Mouse (Mus musculus): ENCODE data around the gene Htr6.

Gene Htr6

GRCm38 (mm10) chr4:139075041-139075711 is at the start of gene Htr6:
Gene Htr6 (minus strand): TSS chr4:139075570.
- DNase-seq: no peak

- no peak for DNase-seq
Observed at GRCm38 (mm10) chr4:139124940-139125339, 49.6 kb upstream of the Htr6 start.

DNA sequence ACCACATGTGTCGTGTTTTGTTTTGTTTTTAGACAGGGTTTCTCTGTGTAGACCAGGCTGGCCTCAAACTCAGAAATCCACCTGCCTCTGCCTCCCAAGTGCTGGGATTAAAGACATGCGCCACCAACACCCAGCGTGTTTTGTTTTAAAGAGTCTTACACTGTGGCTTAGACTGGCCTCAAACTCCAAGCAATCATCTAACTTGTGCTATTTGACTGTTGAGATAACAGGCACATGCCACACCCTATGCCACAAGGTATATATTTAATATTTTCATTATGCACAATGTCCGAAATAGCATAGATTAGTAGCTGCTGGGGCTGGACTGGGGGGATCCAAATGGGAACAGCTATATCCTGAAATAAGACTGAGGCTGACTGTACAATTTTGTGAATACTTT is 47.2 kb upstream of the Htr6 start:
- DNase-seq: no peak

DNA sequence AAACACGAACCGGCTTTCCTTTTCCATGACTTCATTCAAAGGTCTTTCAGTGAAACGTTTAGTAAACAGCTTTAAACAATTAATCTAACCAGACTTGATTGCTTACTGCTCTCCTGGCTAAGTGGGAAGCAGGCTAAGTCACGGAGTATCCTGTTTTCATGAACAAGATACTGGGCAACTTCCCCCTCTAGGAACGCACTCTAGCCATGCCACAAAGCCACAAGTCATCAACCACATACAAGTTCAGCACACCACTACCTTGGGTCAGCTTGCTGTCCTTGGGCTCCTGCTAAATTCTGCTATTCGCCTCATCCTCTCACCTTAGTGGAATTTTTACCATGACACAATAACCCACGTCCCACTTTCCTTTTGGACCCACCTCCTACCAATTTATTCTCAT is 45.6 kb upstream of the Htr6 start:
- DNase-seq: no peak

- no peak for DNase-seq
Observed at GRCm38 (mm10) chr4:139120281-139120814, 45.0 kb upstream of the Htr6 start.

DNA sequence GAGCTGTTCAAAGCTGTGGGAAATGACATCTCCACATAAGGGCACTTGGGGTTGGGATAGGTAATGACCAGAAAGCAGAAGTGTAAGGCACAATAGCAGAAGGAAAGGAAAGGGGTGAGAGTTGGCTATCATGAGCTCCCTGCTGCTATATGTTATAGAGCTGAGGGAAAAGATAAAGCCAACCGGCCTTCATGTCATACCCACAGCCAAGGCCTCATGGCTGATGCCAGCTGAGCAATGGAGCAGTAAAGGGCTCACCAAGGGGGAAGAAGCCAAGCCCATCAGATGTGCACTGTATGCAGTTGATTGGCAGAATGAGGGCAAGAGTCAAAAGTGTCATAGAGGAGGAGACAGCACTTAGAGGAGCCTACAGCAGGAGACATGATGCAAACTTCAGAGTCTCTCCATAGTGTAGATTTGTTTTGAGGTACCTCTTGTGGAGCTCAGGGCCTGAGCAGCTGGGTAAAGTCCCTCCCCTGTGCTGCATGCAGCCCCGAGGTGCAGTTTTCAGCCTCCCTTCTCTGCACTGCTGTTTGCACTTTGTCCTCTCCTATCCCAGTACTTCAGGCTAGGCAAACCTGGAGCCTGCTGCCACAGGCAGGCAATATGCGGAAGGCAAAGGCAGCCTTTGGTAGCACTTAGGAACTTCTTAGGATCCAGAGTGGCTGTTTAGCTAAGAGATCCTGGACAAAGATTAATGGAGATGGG is 41.1 kb upstream of the Htr6 start:
- DNase-seq: peak; percentile 33

- DNase-seq: no peak
Observed at GRCm38 (mm10) chr4:139115721-139116120, 40.4 kb upstream of the Htr6 start.

DNA sequence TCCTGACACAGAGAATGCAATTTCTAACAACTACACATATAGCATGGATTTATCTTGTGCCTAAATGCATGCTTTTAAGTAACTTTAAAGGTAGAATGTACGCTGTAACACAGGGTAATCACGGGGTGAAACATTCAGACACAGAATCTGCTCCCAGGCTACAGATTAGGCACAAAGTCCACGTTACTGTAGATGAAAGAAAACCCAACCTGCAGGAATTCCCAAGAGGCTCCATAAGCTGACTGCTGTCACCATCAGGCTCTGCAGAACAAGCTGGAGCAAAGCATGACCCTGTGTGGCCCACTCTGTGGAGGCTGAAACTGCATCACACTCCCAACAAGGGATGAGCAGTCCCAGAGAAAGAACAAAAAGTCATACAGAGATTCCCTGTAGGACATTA is 37.1 kb upstream of the Htr6 start:
- no peak for DNase-seq

GRCm38 (mm10) chr4:139111421-139111820 is 36.1 kb upstream of the Htr6 start:
- peak; percentile 42 for DNase-seq

GRCm38 (mm10) chr4:139110858-139111257 is 35.5 kb upstream of the Htr6 start:
- DNase-seq: peak; percentile 38

- no peak for DNase-seq
Observed at GRCm38 (mm10) chr4:139105453-139105852, 30.1 kb upstream of the Htr6 start.

- DNase-seq: no peak
Observed at GRCm38 (mm10) chr4:139101546-139101945, 26.2 kb upstream of the Htr6 start.

DNA sequence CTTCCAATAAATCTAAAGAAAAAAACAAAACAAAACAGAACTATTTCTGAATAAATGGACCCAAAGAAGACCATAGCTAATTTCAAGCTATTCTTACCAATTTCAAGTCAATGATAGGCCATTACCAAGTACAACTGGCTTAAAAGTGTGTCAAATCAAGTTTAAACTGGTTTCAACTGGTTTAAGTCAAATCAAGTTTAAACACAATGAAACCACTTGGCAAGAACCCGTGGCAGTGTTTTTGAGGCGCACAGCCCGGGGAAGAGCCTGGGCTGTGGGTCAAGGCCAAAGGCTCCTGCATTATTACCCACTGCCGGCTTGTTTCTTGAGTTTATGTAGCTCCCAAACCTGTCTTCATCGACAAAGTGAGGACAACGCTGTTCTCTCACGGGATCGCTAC is 25.0 kb upstream of the Htr6 start:
- DNase-seq: no peak

- DNase-seq: peak; percentile 15
Observed at GRCm38 (mm10) chr4:139096201-139096600, 20.8 kb upstream of the Htr6 start.

GRCm38 (mm10) chr4:139095406-139095805 is 20.0 kb upstream of the Htr6 start:
- peak; percentile 78 for DNase-seq

- no peak for DNase-seq
Observed at GRCm38 (mm10) chr4:139093196-139093530, 17.8 kb upstream of the Htr6 start.

DNA sequence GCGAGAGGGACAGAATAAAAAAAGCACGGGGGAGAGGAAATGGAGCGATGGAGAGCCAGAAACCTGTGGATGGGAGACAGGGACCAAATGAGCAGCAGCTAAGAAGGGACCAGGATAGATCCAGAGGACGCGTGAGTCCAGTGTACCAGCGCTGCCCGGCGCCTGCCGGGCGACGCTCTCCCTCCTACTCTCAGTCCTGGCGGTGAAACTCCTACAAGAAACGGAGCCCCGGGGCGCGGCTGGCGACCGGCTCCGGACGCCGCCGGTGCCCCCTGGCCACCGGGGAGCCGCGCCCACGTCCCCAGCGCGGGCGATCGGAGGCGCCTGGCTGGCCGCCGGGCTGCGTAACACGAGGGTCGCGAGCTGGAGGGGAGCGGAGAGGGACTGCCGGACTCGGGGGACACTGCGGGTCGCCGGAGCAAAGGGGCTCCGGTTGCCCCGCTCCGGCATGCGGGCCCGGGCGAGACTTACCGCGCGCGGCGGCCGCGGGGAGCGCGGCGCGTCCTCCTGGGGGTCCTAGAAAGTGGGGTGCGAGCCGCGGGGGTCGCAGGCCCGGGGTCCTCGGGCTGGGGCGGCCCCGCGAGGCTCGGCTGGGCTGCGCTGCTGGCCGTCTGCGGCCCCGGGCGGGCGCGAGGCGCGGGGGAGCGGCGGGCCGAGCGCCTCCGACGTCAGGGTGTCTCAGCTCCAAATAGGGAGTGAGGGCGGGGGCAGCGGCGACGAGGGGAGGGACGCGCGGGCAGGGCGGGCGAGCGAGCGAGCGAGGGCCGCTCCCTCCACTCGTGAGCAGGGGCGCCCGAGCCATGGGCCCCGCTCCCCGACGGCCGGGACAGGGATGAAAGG is 17.2 kb upstream of the Htr6 start, which contains the start of gene Nbl1:
Nbl1 (minus strand) TSS at position 638 of the 840 bp plus-strand sequence.
- DNase-seq: peak; percentile 48

GRCm38 (mm10) chr4:139091478-139092355 is 16.3 kb upstream of the Htr6 start:
- no peak for DNase-seq

DNA sequence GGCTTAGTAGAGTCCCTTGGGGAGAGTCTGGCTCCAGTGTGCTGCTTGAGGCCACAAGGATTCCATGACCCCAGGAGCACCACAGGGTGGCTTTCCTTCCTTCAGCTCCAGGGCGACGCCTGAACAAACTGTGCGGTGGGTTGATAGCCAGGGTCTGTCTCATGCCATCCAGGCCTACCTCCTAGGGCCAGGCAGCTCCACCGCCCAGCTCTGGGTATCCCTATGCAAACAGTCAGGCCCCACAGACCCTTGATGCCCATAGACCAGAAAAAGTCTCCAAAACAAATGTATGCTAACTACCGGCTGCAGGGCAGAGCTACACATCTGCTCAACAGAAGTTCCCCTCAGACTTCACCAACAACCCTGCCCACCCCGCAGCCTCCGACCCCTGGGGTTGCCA is 15.7 kb upstream of the Htr6 start:
- no peak for DNase-seq

GRCm38 (mm10) chr4:139090303-139090940 is 15.1 kb upstream of the Htr6 start:
- no peak for DNase-seq

DNA sequence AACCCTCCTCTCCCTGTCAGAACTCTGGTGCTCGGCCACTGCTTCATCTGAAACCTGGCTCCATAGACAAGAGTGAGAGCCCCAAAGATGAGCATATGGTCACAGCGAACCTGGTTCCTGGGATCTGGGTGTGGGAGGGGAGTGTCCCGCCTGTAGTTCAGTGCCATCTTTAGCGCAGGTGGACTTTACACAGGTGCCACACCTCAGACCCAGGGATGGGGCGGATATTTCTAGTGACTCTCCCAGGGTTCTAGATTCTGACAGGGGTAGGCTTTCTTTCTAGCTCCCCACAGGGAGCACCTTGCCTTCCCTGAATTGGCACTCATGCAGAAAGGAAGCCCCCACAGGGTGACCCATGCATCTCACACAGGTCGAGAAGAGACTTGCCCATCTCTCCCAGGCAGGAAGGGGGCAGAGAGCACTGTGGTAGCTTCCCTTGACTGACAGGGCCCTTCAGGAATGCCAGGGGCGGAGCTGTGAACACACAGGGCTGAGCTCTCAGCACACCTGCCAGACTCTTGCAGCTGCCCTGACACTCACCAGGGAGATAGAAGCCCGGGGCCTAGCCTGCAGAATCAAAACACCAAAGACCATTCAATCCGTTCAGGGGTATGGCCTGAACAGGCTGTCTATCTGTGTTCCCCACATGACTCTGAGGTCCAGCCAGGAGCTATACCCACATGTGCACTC is 13.8 kb upstream of the Htr6 start:
- DNase-seq: peak; percentile 33
